Mouse (Mus musculus) CH12.LX (cell line): ENCODE data around the gene Afm. TPM values are rescaled to one million over a fixed set of nuclear protein-coding genes. Genes with fewer than 3 reads are reported as not detected.

Experiments used
- DNase-seq: peaks from one replicate; pipeline ENCODE4 v3.0.0-alpha.2; 2013; ENCODE audit errors: extremely low read depth
- H3K27ac ChIP-seq: 2 replicates; pipeline ENCODE4 v1.5.1; 2012; ENCODE audit warnings: low read depth, mild to moderate bottlenecking, control low read depth, moderate library complexity; ENCODE audit not compliant: insufficient read depth
- H3K27me3 ChIP-seq: replicated peaks from 2 replicates; pipeline ENCODE3; 2012; ENCODE audit warnings: inconsistent platforms
- H3K36me3 ChIP-seq, 2 experiments: replicated peaks in 1 of 2; 2 replicates each; pipeline versions ENCODE3 to v1.6.1; 2012; ENCODE audit warnings: inconsistent platforms in 1 of 2, low read length in 1 of 2, mild to moderate bottlenecking in 1 of 2, mixed read lengths in 1 of 2, moderate library complexity in 1 of 2; ENCODE audit not compliant: control insufficient read depth in 1 of 2, insufficient read depth in 1 of 2
- H3K4me1 ChIP-seq, 2 experiments: 2 replicates each; pipeline ENCODE4 v1.6.1; 2012; ENCODE audit warnings: inconsistent platforms in 1 of 2, moderate library complexity in 1 of 2; ENCODE audit not compliant: insufficient read depth in 2 of 2, control insufficient read depth in 1 of 2
- H3K4me2 ChIP-seq: 2 replicates; pipeline ENCODE4 v1.6.1; 2012; ENCODE audit warnings: low read depth, mild to moderate bottlenecking, control low read depth; ENCODE audit not compliant: poor library complexity, insufficient read depth, severe bottlenecking
- H3K4me3 ChIP-seq, 3 experiments: fragments of 150-350 bp in 1 of 3; sonication (generic) in 1 of 3; replicated peaks in 1 of 3; 2 replicates each; pipeline versions ENCODE3 to v1.5.1; 2011 to 2012; ENCODE audit warnings: low read depth in 2 of 3, low read length in 2 of 3, mild to moderate bottlenecking in 2 of 3, moderate library complexity in 2 of 3, control low read depth in 1 of 3, improper control_type of control experiment in 1 of 3, inconsistent platforms in 1 of 3, mixed read lengths in 1 of 3; ENCODE audit not compliant: poor library complexity in 1 of 3
- H3K79me2 ChIP-seq: replicated peaks from 2 replicates; pipeline ENCODE4 v1.6.1; 2012; ENCODE audit warnings: mild to moderate bottlenecking, moderate library complexity; ENCODE audit not compliant: control insufficient read depth, poor library complexity, insufficient read depth, severe bottlenecking; ENCODE audit errors: extremely low read depth
- H3K9ac ChIP-seq: 2 replicates; pipeline ENCODE4 v1.6.1; 2012; ENCODE audit warnings: low read depth, mild to moderate bottlenecking, control low read depth, moderate library complexity; ENCODE audit not compliant: insufficient read depth
- H3K9me3 ChIP-seq: replicated peaks from 2 replicates; pipeline ENCODE3; 2012; ENCODE audit warnings: low read length, inconsistent platforms, mixed read lengths
- BHLHE40 ChIP-seq: IDR thresholded peaks from 2 replicates; pipeline ENCODE4 v1.6.1; 2011; ENCODE audit warnings: mild to moderate bottlenecking, low read depth, low read length, improper control_type of control experiment
- CHD1 ChIP-seq: IDR thresholded peaks from 2 replicates; pipeline ENCODE4 v1.6.1; 2012; ENCODE audit warnings: low read depth, low read length, improper control_type of control experiment, inconsistent platforms
- CHD2 ChIP-seq: IDR thresholded peaks from 2 replicates; pipeline ENCODE4 v1.6.1; 2011; ENCODE audit warnings: low read length, improper control_type of control experiment
- CTCF ChIP-seq, 2 experiments: IDR thresholded peaks in 1 of 2; conservative IDR thresholded peaks in 1 of 2; 2 replicates each; pipeline ENCODE4 v1.5.1; 2011 to 2012; ENCODE audit warnings: low read depth in 2 of 2, low read length in 2 of 2, improper control_type of control experiment in 1 of 2, inconsistent platforms in 1 of 2, mild to moderate bottlenecking in 1 of 2, moderate library complexity in 1 of 2
- E2F4 ChIP-seq: IDR thresholded peaks from 2 replicates; pipeline ENCODE4 v1.6.1; 2011; ENCODE audit warnings: low read depth, low read length, improper control_type of control experiment; ENCODE audit not compliant: insufficient replicate concordance
- ELF1 ChIP-seq: IDR thresholded peaks from 2 replicates; pipeline ENCODE4 v1.6.1; 2014; ENCODE audit warnings: low read depth, mild to moderate bottlenecking, inconsistent platforms, low read length, improper control_type of control experiment
- EP300 ChIP-seq: IDR thresholded peaks from 2 replicates; pipeline ENCODE4 v1.6.1; 2011; ENCODE audit warnings: low read length, improper control_type of control experiment
- ETS1 ChIP-seq: conservative IDR thresholded peaks from 2 replicates; pipeline ENCODE4 v1.6.1; 2012; ENCODE audit warnings: low read depth, mild to moderate bottlenecking, inconsistent platforms, low read length, improper control_type of control experiment, moderate library complexity
- HCFC1 ChIP-seq: IDR thresholded peaks from 2 replicates; pipeline ENCODE4 v1.6.1; 2012; ENCODE audit warnings: low read depth, mild to moderate bottlenecking, inconsistent platforms, low read length, improper control_type of control experiment
- JUN ChIP-seq: IDR thresholded peaks from 2 replicates; pipeline ENCODE4 v1.6.1; 2011; ENCODE audit warnings: low read depth, mild to moderate bottlenecking, low read length, improper control_type of control experiment, moderate library complexity; ENCODE audit not compliant: insufficient read depth
- MAFK ChIP-seq: IDR thresholded peaks from 2 replicates; pipeline ENCODE4 v1.6.1; 2011; ENCODE audit warnings: low read length, improper control_type of control experiment; ENCODE audit not compliant: insufficient replicate concordance
- MAZ ChIP-seq: IDR thresholded peaks from 2 replicates; pipeline ENCODE4 v1.6.1; 2012; ENCODE audit warnings: low read depth, mild to moderate bottlenecking, inconsistent platforms, low read length, improper control_type of control experiment, moderate library complexity
- MEF2A ChIP-seq: IDR thresholded peaks from 2 replicates; pipeline ENCODE4 v1.6.1; 2014; ENCODE audit warnings: low read depth, mild to moderate bottlenecking, inconsistent platforms, low read length, improper control_type of control experiment, borderline replicate concordance
- MYC ChIP-seq: IDR thresholded peaks from 2 replicates; pipeline ENCODE4 v1.6.1; 2011; ENCODE audit warnings: low read depth, mild to moderate bottlenecking, improper control_type of control experiment, low read length
- NELFE ChIP-seq: IDR thresholded peaks from 2 replicates; pipeline ENCODE4 v1.6.1; 2011; ENCODE audit warnings: low read depth, low read length, improper control_type of control experiment
- PAX5 ChIP-seq: IDR thresholded peaks from 2 replicates; pipeline ENCODE4 v1.6.1; 2012; ENCODE audit warnings: low read length, inconsistent platforms, mixed read lengths
- POLR2A ChIP-seq: IDR thresholded peaks from 2 replicates; pipeline ENCODE4 v1.6.1; 2011; ENCODE audit warnings: low read depth, mild to moderate bottlenecking, improper control_type of control experiment, low read length
- POLR2AphosphoS2 ChIP-seq: IDR thresholded peaks from 2 replicates; pipeline ENCODE4 v1.6.1; 2011; ENCODE audit warnings: low read depth, low read length, improper control_type of control experiment
- RAD21 ChIP-seq: IDR thresholded peaks from 2 replicates; pipeline ENCODE4 v1.6.1; 2011; ENCODE audit warnings: low read depth, mild to moderate bottlenecking, low read length, improper control_type of control experiment, moderate library complexity
- SIN3A ChIP-seq: IDR thresholded peaks from 2 replicates; pipeline ENCODE4 v1.6.1; 2012; ENCODE audit warnings: low read length, improper control_type of control experiment, inconsistent platforms
- TBP ChIP-seq: conservative IDR thresholded peaks from 2 replicates; pipeline ENCODE4 v1.6.1; 2011; ENCODE audit warnings: low read depth, low read length, improper control_type of control experiment
- USF2 ChIP-seq: conservative IDR thresholded peaks from 2 replicates; pipeline ENCODE4 v1.6.1; 2011; ENCODE audit warnings: low read depth, low read length, improper control_type of control experiment
- ZC3H11A ChIP-seq: IDR thresholded peaks from 2 replicates; pipeline ENCODE4 v1.6.1; 2012; ENCODE audit warnings: low read depth, mild to moderate bottlenecking, inconsistent platforms, low read length, improper control_type of control experiment
- ZKSCAN1 ChIP-seq: IDR thresholded peaks from 2 replicates; pipeline ENCODE4 v1.6.1; 2012; ENCODE audit warnings: low read depth, inconsistent platforms, low read length, improper control_type of control experiment, borderline replicate concordance
- ZMIZ1 ChIP-seq: IDR thresholded peaks from 2 replicates; pipeline ENCODE4 v1.6.1; 2012; ENCODE audit warnings: low read depth, mild to moderate bottlenecking, inconsistent platforms, low read length, improper control_type of control experiment
- ZNF384 ChIP-seq: IDR thresholded peaks from 2 replicates; pipeline ENCODE4 v1.6.1; 2012; ENCODE audit warnings: low read depth, low read length, improper control_type of control experiment, inconsistent platforms
- dilution Hi-C: fragments of 300-500 bp; cut with MboI; formaldehyde crosslinking; loops from 2 replicates; pipeline ENCODE4 v1.14.3; 2020; ENCODE audit warnings: low sequenced_read_pairs; ENCODE audit not compliant: extremely low pct_unique_long_range_greater_than_20kb, extremely low pct_ligation_motif_present
- in situ Hi-C: fragments of 300-500 bp; cut with MboI; formaldehyde crosslinking; loops from 3 replicates; pipeline ENCODE4 v1.14.3; 2019; ENCODE audit warnings: low sequenced_read_pairs, low pct_ligation_motif_present, low pct_unique_long_range_greater_than_20kb, mixed read lengths
- polyA plus RNA-seq: library from polyadenylated mRNA; unstranded; fragments of >175 nt; gene quantifications from 2 replicates; pipeline ENCODE4 v1.2.1, GENCODE M21; 2012; ENCODE audit warnings: low read depth; ENCODE audit not compliant: insufficient read length
- total RNA-seq, 2 experiments: library from RNA; depleted of rRNA; stranded (reverse); fragments of 300-350 nt in 1 of 2; fragments of >200 nt in 1 of 2; gene quantifications; 2 replicates each; pipeline ENCODE4 v1.2.3; 2012 to 2014

Gene Afm
- total and polyA plus RNA-seq, 3 experiments: not detected

GRCm38 (mm10) chr5:90594945-90595344 lies 76.2 kb downstream of the Afm start:
- dilution Hi-C loops: no loop called here
- H3K4me2 ChIP-seq: peak overlapping the region; percentile 92
- H3K4me3 ChIP-seq: no peak overlapping the region
- no peaks in the 10 kb centered on the region for H3K27me3 ChIP-seq
- H3K4me1 ChIP-seq: peaks cover 3 to 30% of the 10 kb centered on the region in 2 experiments
- TF ChIP-seq MYC: peak; percentile 56; the same call in 1 of the 2 replicates
- TF ChIP-seq SIN3A: no peak
- TF ChIP-seq ETS1: peak; percentile 80
- TF ChIP-seq EP300: peak; percentile 39; the same call in 1 of the 2 replicates
- TF ChIP-seq BHLHE40: peak; percentile 84
- peak; percentile 94 for TF ChIP-seq MAFK
- TF ChIP-seq CHD1: no peak
- TF ChIP-seq POLR2A: peak; percentile 28; the same call in 1 of the 2 replicates
- no peak for TF ChIP-seq ZNF384
- no peak for TF ChIP-seq POLR2AphosphoS2
- H3K79me2 ChIP-seq: no peaks in the 10 kb centered on the region
- no peak overlapping the region; the same call in 1 of the 2 replicates for H3K9ac ChIP-seq
- peak overlapping the region; percentile 65; the same call in 1 of the 2 replicates for H3K27ac ChIP-seq
- in situ Hi-C loops: loop anchor here (5.0 kb wide), 1 partner anchor 47 kb away; the partner anchor contains the start of gene Rassf6
- peaks cover 6 to 53% of the 10 kb centered on the region in 2 experiments for H3K36me3 ChIP-seq
- DNase-seq: peak; percentile 80
- no peaks in the 10 kb centered on the region for H3K9me3 ChIP-seq

GRCm38 (mm10) chr5:90596155-90596554 lies 77.4 kb downstream of the Afm start:
- TF ChIP-seq PAX5: no peak
- no peak for TF ChIP-seq EP300
- TF ChIP-seq ZKSCAN1: no peak
- TF ChIP-seq MAZ: no peak
- TF ChIP-seq USF2: no peak
- TF ChIP-seq MYC: no peak
- dilution Hi-C loops (no loop called here), in situ Hi-C loops (loop anchor here (5.0 kb wide), 1 partner anchor 46 kb away; the partner anchor contains the start of gene Rassf6)
- Histone ChIP-seq H3K4me3 (no peak overlapping the region), H3K36me3 (peaks cover 6 to 52% of the 10 kb centered on the region in 2 experiments), H3K27me3 (no peaks in the 10 kb centered on the region), H3K9me3 (no peaks in the 10 kb centered on the region), H3K79me2 (no peaks in the 10 kb centered on the region), H3K4me2 (no peak overlapping the region), H3K27ac (no peak overlapping the region), H3K4me1 (peaks cover 3 to 30% of the 10 kb centered on the region in 2 experiments), H3K9ac (no peak overlapping the region)
- DNase-seq: no peak

DNA sequence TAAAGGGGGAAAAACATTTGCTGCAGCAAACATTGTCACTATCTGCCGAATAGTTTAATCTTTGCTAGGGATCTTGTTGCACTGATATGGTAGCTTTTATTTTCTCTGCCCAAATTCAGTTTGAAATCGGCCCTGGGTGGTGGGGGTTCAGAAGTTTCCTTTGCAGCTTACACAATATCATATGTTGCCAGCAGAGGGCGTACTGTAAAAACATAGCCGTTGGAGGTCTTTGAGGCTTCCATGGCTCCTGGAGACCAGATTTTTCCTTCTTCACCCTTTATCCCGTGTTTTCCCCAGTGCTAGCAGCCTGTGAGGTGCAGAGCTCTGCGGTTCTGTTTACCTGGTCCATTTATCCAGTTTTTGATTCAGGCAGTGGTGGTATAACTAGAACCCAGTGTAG lies 82.7 kb downstream of the Afm start:
- peak; percentile 72 for DNase-seq
- Histone ChIP-seq H3K9me3 (no peaks in the 10 kb centered on the region), H3K9ac (no peak overlapping the region), H3K4me1 (peaks cover 0 to 15% of the 10 kb centered on the region in 2 experiments; a peak in 1 of 4 replicates), H3K4me3 (no peak overlapping the region), H3K27me3 (no peaks in the 10 kb centered on the region), H3K27ac (no peak overlapping the region), H3K36me3 (peaks cover 22 to 69% of the 10 kb centered on the region in 2 experiments), H3K4me2 (no peak overlapping the region), H3K79me2 (no peaks in the 10 kb centered on the region)
- dilution Hi-C loops: no loop called here
- in situ Hi-C loops: loop anchor here (25.0 kb wide), 1 partner anchor 389 kb away; the partner anchor contains the start of gene Cox18
- TF ChIP-seq MEF2A (peak; percentile 15; the same call in 1 of the 2 replicates), E2F4 (no peak), JUN (no peak), ZC3H11A (peak; percentile 48; the same call in 1 of the 2 replicates), CTCF (conservative IDR thresholded peaks at IDR 0.05 in 1 of 2, IDR thresholded peaks at IDR 0.05 in 1 of 2; ENCODE audit: low read depth in 2 of 2, low read length in 2 of 2) (peak; percentile 44 to 86), RAD21 (peak; percentile 66), TBP (no peak), NELFE (no peak), HCFC1 (no peak), ELF1 (no peak), POLR2A (no peak), CHD2 (no peak), EP300 (no peak), ZKSCAN1 (no peak), MAFK (no peak), ZMIZ1 (no peak)
